Mouse (Mus musculus) Patski (cell line): ENCODE measurements around the gene Tceanc2. TPM values are rescaled to one million over a fixed set of nuclear protein-coding genes. Genes with fewer than 3 reads are reported as not detected.

Experiments used
- ATAC-seq: fragments of 100-300 bp; one replicate; pipeline ENCODE4 v1.8.0; 2021
- CTCF ChIA-PET: fragments of 350-600 bp; sonication (Branson Sonifier 250); formaldehyde crosslinking; loops from one replicate; lab custom pipeline; 2022; ENCODE audit warnings: inconsistent platforms; lab: Charles Lee
- POLR2A ChIA-PET: fragments of 350-600 bp; sonication (Branson Sonifier 250); formaldehyde crosslinking; loops from one replicate; lab custom pipeline; 2022; ENCODE audit warnings: antibody characterized with exemption, inconsistent platforms; lab: Charles Lee
- DNase-seq: peaks from one replicate; pipeline ENCODE4 v3.0.0-alpha.2; 2011; ENCODE audit warnings: low read depth, low spot score
- H3K27me3 ChIP-seq: fragments of 371-371 bp; one replicate; pipeline ENCODE4 v1.5.1; 2021
- CTCF ChIP-seq: fragments of 100-300 bp; IDR thresholded peaks from one replicate; pipeline ENCODE4 v1.5.1; 2021
- in situ Hi-C: fragments of 300-500 bp; cut with MboI; formaldehyde crosslinking; loops from 3 replicates; pipeline ENCODE4 v1.11.1; 2018; ENCODE audit warnings: low pct_unique_long_range_greater_than_20kb, mixed read lengths
- polyA plus RNA-seq: library from polyadenylated mRNA; unstranded; gene quantifications from one replicate; pipeline ENCODE4 v1.2.3, GENCODE M21; 2021

Tceanc2 gene
- polyA plus RNA-seq, 1 experiment from 2014 or later: 31.2 TPM

GRCm38 (mm10) chr4:107179561-107179960 is 645 bp upstream of the Tceanc2 start:
- in situ Hi-C loops: no loop called here
- CTCF ChIA-PET: interaction anchor here (1.3 kb wide), 1 partner anchor 187 kb away, joined by 4 read pairs; no protein-coding TSS in a partner anchor
- POLR2A ChIA-PET: no interaction called here
- TF ChIP-seq CTCF: no peak
- no peak for DNase-seq
- no peaks in the 10 kb centered on the region for H3K27me3 ChIP-seq
- no peak for ATAC-seq

DNA sequence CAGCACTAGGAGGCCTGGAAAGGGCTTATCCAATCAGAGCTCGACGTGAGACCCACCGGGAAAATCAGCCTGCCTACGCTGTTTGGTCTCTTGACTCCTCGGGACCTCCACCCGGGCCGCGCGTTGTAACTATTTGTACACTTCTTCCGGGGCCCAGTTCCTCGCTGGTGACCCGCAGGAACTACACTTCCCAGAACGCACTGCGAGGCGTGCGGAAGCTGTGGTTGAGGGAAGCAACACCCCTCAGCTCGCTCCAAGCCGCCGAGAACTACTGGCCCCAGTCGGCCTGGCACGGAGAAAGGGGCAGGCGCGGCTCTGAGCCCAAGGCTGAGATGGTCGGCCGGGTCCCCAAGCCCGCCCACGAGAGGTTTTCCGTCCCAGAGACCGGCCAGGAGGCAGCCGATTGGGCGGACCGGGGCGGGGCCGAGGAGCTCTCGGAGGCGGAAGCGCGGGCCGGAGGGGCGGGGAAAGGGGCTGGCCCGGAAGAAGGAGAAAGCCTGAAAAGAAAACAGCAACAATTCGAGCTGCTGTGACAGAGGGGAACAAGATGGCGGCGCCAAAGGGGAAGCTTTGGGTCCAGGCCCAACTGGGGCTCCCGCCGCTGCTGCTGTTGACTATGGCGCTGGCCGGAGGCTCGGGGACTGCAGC is 610 bp downstream of the Tceanc2 start, which contains the start of gene Tmem59:
TSS of gene Tmem59 (plus strand) at position 218 of the 648 bp plus-strand sequence.
- no peaks in the 10 kb centered on the region for H3K27me3 ChIP-seq
- ChIA-PET POLR2A (interaction anchor here (1.0 kb wide), 1 partner anchor 10 kb away, joined by 3 read pairs; no protein-coding TSS in a partner anchor), CTCF (interaction anchor here (1.3 kb wide), 1 partner anchor 188 kb away, joined by 4 read pairs; no protein-coding TSS in a partner anchor)
- in situ Hi-C loops: no loop called here
- no peak for TF ChIP-seq CTCF
- DNase-seq: peak; percentile 69
- ATAC-seq: peak; percentile 79

DNA sequence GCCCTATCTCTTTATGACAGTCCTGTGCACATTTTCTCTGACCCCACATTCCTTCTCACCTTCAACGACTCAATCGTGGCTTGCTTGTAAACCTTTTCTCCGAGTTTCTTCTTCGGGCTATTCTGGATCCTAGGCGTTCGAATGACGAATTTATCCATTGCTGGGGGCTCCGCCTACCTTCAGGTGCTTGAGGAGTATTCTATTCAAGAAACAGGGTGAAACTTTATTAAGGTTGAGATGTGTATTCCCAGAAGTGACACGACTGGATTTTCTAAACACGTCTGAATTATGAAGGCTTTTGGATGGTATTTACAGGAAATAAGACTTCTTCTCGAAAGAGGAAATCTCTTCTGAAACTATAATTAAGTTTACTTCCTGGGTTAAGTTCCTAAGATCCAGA is 1.4 kb downstream of the Tceanc2 start:
- no peak for ATAC-seq
- DNase-seq: no peak
- no peak for TF ChIP-seq CTCF
- ChIA-PET POLR2A (no interaction called here), CTCF (interaction anchor here (1.4 kb wide), 1 partner anchor 172 kb away, joined by 3 read pairs; no protein-coding TSS in a partner anchor)
- in situ Hi-C loops: no loop called here
- no peaks in the 10 kb centered on the region for H3K27me3 ChIP-seq

GRCm38 (mm10) chr4:107167798-107168197 is 11.1 kb downstream of the Tceanc2 start:
- POLR2A ChIA-PET: no interaction called here
- ATAC-seq (no peak), DNase-seq (no peak)
- in situ Hi-C loops: loop anchor here (5.0 to 10.0 kb wide), 5 partner anchors 100 to 533 kb away; partner anchors contain the start of genes Cyb5rl, Mrpl37 and Ssbp3
- H3K27me3 ChIP-seq: no peaks in the 10 kb centered on the region
- CTCF ChIA-PET: no interaction called here
- no peak for TF ChIP-seq CTCF

GRCm38 (mm10) chr4:107166700-107167099 is 12.2 kb downstream of the Tceanc2 start:
- ATAC-seq (no peak), DNase-seq (no peak)
- in situ Hi-C loops: loop anchor here (5.0 to 10.0 kb wide), 5 partner anchors 99 to 532 kb away; partner anchors contain the start of genes Cyb5rl, Mrpl37 and Ssbp3
- no peak for TF ChIP-seq CTCF
- H3K27me3 ChIP-seq: no peaks in the 10 kb centered on the region
- ChIA-PET POLR2A (no interaction called here), CTCF (no interaction called here)

- DNase-seq: no peak
- in situ Hi-C loops: loop anchor here (10.0 kb wide), 3 partner anchors 249 to 529 kb away; partner anchors contain the start of gene Ssbp3
- POLR2A ChIA-PET: interaction anchor here (0.9 to 1.2 kb wide), 3 partner anchors 87 to 324 kb away, joined by 3 to 6 read pairs (median 3); no protein-coding TSS in a partner anchor
- TF ChIP-seq CTCF: peak; percentile 94
- CTCF ChIA-PET: interaction anchor here (0.6 to 2.4 kb wide), 24 partner anchors 9 to 416 kb away, joined by 3 to 20 read pairs (median 4); partner anchors contain the start of gene Ssbp3
- H3K27me3 ChIP-seq: no peaks in the 10 kb centered on the region
- no peak for ATAC-seq
These were observed 14.9 kb downstream of the Tceanc2 start for GRCm38 (mm10) chr4:107163756-107164587.

DNA sequence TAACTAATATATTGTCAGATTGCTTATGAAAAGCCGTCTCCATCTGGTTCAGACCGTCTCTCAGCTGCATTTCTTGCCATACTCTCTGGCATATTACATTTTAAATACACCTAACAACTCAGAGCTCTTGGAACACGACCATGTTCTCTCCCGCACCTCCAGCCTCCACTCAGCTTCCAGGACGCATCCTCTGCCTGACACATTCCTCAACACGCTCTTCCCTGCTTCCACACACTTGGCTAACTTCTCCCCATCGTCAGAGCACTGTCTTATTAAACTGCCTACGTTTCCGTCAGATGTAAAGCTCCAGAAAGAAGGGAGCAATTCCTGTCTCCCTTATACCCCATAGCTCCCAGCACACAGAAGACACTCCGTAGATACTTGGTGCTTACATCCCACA is 15.6 kb downstream of the Tceanc2 start:
- in situ Hi-C loops: loop anchor here (10.0 kb wide), 3 partner anchors 249 to 529 kb away; partner anchors contain the start of gene Ssbp3
- ATAC-seq: no peak
- TF ChIP-seq CTCF: no peak
- DNase-seq: no peak
- H3K27me3 ChIP-seq: no peaks in the 10 kb centered on the region
- ChIA-PET POLR2A (interaction anchor here (0.9 to 1.2 kb wide), 3 partner anchors 86 to 324 kb away, joined by 3 to 6 read pairs (median 3); no protein-coding TSS in a partner anchor), CTCF (interaction anchor here (0.6 to 2.4 kb wide), 22 partner anchors 8 to 415 kb away, joined by 3 to 20 read pairs (median 4); partner anchors contain the start of gene Ssbp3)

GRCm38 (mm10) chr4:107160181-107160580 is 18.7 kb downstream of the Tceanc2 start:
- no peak for TF ChIP-seq CTCF
- POLR2A ChIA-PET: no interaction called here
- in situ Hi-C loops: loop anchor here (10.0 kb wide), 3 partner anchors 245 to 525 kb away; partner anchors contain the start of gene Ssbp3
- no peak for ATAC-seq
- CTCF ChIA-PET: interaction anchor here (0.7 kb wide), 1 partner anchor 331 kb away, joined by 3 read pairs; no protein-coding TSS in a partner anchor
- no peaks in the 10 kb centered on the region for H3K27me3 ChIP-seq
- no peak for DNase-seq

DNA sequence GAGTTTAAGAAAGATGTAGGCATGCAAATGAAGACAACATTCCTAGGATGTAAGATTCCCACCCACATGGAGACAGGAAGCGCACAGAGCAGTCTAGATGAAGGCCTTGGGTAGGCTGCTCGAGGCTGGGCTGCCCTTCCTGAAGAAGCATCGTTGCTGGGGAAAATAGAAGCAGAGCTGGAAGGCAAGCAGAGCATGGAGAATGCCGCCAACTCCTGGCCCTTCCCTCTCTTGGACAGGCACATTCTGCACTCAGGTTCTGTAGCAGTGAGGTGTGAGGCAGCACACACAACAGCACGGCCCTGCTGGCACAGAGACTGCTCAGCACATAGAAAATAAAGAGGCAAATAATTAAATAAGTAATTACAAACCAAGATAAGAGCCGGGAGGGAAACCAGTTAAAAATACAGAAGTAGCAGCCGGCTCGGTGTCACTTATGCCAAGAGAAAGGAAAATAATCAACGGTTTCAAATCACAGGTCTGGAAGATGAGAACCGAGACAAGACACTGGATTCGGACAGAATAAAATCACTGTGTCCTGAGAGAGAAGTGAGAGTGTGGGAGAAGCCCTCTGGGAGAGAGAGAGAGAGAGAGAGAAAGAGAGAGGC is 19.6 kb downstream of the Tceanc2 start:
- CTCF ChIA-PET: no interaction called here
- no peak for TF ChIP-seq CTCF
- POLR2A ChIA-PET: no interaction called here
- H3K27me3 ChIP-seq: no peaks in the 10 kb centered on the region
- in situ Hi-C loops: no loop called here
- ATAC-seq (no peak), DNase-seq (no peak)

- DNase-seq (no peak), ATAC-seq (no peak)
- ChIA-PET CTCF (no interaction called here), POLR2A (no interaction called here)
- in situ Hi-C loops: no loop called here
- TF ChIP-seq CTCF: no peak
- no peaks in the 10 kb centered on the region for H3K27me3 ChIP-seq
These were observed 21.9 kb downstream of the Tceanc2 start for GRCm38 (mm10) chr4:107156983-107157401.
